Mouse (Mus musculus): ENCODE measurements around the gene Rab35. TPM values are rescaled to one million over a fixed set of nuclear protein-coding genes. Genes with fewer than 3 reads are reported as not detected.

Rab35 gene
- polyA plus RNA-seq (2012; rRNA removed; ENCODE audit: low replicate concordance), result 55.5 and 68.7 TPM in 2 replicates

GRCm38 (mm10) chr5:115631505-115632357 is at the start of gene Rab35:
Gene Rab35, plus strand, starts transcription at chr5:115631908.

Other genes with a start within 250 kb of the Rab35 start
- gene Msi1, start 202.3 kb upstream of the Rab35 start, polyA plus RNA-seq (2012; rRNA removed; ENCODE audit: low replicate concordance), result 1.1 and 20.6 TPM in 2 replicates
- gene Pla2g1b, start 165.6 kb upstream of the Rab35 start, polyA plus RNA-seq (2012; rRNA removed; ENCODE audit: low replicate concordance), result 0.62 TPM in 1 of 2 replicates, not detected in the other
- 42.6 and 51.3 TPM in 2 replicates for gene Sirt4, start 147.2 kb upstream of the Rab35 start, polyA plus RNA-seq (2012; rRNA removed; ENCODE audit: low replicate concordance)
- gene Pxn, start 125.2 kb upstream of the Rab35 start, polyA plus RNA-seq (2012; rRNA removed; ENCODE audit: low replicate concordance), result 77.3 and 92.5 TPM in 2 replicates
- 1,229 and 2,816 TPM in 2 replicates for gene Rplp0, start 72.4 kb upstream of the Rab35 start, polyA plus RNA-seq (2012; rRNA removed; ENCODE audit: low replicate concordance)
- gene Gcn1l1, start 66.7 kb upstream of the Rab35 start, polyA plus RNA-seq (2012; rRNA removed; ENCODE audit: low replicate concordance), result 38.2 and 66.2 TPM in 2 replicates
- 19.5 and 34.4 TPM in 2 replicates for gene Bicdl1, start 99.7 kb downstream of the Rab35 start, polyA plus RNA-seq (2012; rRNA removed; ENCODE audit: low replicate concordance)
- 2.7 and 4.1 TPM in 2 replicates for gene Cit, start 213.4 kb downstream of the Rab35 start, polyA plus RNA-seq (2012; rRNA removed; ENCODE audit: low replicate concordance)

Data from subcutaneous adipose tissue, adult 2 months (tissue).